Mouse (Mus musculus): ENCODE data around the gene Itpr2. TPM values are rescaled to one million over a fixed set of nuclear protein-coding genes. Genes with fewer than 3 reads are reported as not detected.
A peak's percentile ranks its signal among the peaks of the same experiment; 100 is the strongest.

Itpr2 gene
- total RNA-seq, 2 experiments from 2014 or later: 7.9 to 9.6 TPM

- intact Hi-C loops (cut with DNase I): no loop called here
- DNase-seq: no peak
These were observed 366.7 kb downstream of the Itpr2 start for GRCm38 (mm10) chr6:146135291-146135690.

GRCm38 (mm10) chr6:146133921-146134320, 368.1 kb downstream of the Itpr2 start:
- intact Hi-C loops (cut with DNase I): no loop called here
- DNase-seq: no peak

GRCm38 (mm10) chr6:146129066-146129465, 373.0 kb downstream of the Itpr2 start:
- intact Hi-C loops (cut with DNase I): no loop called here
- DNase-seq: no peak

- intact Hi-C loops (cut with DNase I): no loop called here
- DNase-seq: peak; percentile 22 to 28
These were observed 375.0 kb downstream of the Itpr2 start for GRCm38 (mm10) chr6:146126823-146127681.

GRCm38 (mm10) chr6:146125621-146126020, 376.4 kb downstream of the Itpr2 start:
- DNase-seq: no peak
- intact Hi-C loops (cut with DNase I): no loop called here

GRCm38 (mm10) chr6:146124479-146124878, 377.5 kb downstream of the Itpr2 start:
- DNase-seq: no peak
- intact Hi-C loops (cut with DNase I): no loop called here

GRCm38 (mm10) chr6:146123656-146124055, 378.4 kb downstream of the Itpr2 start:
- intact Hi-C loops (cut with DNase I): no loop called here
- no peak for DNase-seq

GRCm38 (mm10) chr6:146120172-146120571, 381.9 kb downstream of the Itpr2 start:
- DNase-seq: no peak
- intact Hi-C loops (cut with DNase I): no loop called here

DNA sequence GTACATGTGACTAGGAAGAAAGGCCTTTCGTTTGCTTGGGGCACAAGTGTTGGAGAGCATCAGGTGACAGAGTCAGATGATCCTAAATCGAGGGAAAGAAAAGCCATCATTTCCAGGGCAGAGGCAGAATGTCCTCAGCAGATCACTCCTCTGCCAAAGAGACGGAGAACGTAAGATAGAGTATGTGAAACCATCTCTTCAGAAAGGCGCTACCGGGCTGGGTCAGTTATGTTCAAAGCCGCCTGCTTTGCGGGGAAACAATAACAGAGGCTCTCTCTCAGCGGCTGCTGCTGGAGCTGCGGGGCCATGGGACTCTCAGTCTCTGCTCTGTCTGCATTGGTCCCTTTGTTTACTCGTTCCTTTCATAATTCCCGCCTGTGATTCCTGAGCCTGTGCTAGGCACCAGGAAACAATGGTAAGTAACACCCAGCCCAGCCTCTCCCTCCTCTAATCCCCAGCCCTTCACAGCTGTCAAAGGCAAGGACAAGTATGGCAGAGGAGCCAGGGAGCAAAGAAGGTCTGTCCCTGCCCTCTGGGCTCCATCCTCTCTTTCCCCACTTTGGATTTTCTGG, 387.2 kb downstream of the Itpr2 start:
- no peak for DNase-seq
- intact Hi-C loops (cut with DNase I): no loop called here

DNA sequence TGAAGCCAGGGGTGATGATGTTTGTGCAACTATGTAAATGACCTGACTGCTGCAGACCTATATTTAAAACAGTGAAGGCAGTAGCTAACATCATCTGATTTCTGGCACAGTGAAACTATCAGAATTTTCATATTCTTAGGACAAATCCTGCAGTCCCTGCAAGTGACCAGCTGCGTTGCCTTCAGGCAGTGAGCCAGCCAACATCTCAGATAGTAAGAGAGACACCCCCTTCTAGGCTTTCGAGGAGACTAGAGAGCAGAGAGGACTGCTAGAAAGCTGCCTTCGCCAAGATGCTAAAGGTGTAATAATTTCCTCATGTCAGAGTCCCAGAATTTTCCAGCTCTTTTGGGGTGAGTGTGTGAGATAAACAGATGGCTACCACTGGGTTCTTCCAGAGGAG, 388.0 kb downstream of the Itpr2 start:
- intact Hi-C loops (cut with DNase I): no loop called here
- DNase-seq: no peak

- no peak for DNase-seq
- intact Hi-C loops (cut with DNase I): no loop called here
These were observed 388.9 kb downstream of the Itpr2 start for GRCm38 (mm10) chr6:146113085-146113484.

DNA sequence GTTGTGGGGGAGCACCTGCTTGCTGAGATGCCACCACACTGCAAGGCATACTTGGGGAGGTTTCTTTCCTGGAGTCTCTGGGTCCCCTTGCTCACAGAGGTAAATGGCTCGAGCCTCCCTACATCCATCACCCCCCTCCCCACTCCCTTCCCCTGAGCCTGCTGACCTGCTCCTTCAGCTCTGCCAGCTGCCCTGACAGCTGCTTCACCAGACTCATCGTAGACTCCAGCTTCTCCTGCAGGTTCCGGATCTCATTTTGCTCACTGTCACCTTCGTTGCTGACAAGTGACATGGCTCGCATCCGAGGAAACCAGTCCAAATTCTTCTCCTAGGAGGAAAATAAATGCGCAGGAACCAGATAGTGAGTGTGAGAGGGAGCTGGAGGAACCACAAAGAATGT, 389.8 kb downstream of the Itpr2 start:
- no peak for DNase-seq
- intact Hi-C loops (cut with DNase I): no loop called here

- no peak for DNase-seq
- intact Hi-C loops (cut with DNase I): no loop called here
These were observed 390.2 kb downstream of the Itpr2 start for GRCm38 (mm10) chr6:146111781-146112180.

DNA sequence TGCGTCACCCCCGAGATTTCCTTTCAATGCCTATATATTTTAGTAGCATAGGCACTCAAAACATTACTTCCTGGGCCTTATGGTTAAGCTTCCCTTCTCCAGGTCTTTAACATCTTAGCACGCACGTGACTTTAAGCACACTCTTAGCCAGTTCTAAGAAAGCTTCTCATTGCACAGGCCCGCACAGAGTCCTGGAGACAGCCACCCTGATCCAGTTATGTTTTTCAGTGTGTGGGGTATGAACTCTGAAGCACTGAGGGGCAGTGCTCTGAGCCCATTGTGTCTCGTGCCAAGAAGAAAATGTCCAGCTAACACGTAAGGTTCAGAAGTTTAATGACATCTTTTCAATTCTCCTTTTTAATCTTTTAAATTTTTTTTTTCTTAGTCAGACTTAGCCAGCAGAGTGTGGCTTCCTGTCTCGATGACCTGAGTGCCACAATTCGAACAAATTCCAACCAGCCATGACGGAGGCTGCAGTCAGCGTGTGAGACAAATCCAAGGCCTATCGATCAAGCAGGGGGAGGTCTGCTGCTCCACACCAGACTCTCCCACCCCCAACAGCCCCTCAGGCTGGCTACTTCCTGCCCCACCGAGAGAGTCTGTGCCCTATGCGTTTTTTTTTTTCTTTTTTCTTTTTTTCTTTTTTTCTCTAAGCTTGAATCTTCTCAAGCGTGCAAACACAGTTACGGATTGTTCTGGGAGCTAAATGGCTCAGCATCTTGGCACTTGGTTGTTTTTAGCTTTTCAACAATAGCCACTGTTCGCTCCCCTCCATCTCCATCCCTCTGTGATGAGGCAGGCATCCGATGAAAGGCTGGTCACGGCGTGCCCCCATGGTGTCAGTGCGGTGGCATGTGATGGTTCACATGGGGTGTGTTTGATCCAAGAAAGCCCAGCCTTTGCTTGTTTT, 390.9 kb downstream of the Itpr2 start:
- DNase-seq: no peak
- intact Hi-C loops (cut with DNase I): no loop called here

DNA sequence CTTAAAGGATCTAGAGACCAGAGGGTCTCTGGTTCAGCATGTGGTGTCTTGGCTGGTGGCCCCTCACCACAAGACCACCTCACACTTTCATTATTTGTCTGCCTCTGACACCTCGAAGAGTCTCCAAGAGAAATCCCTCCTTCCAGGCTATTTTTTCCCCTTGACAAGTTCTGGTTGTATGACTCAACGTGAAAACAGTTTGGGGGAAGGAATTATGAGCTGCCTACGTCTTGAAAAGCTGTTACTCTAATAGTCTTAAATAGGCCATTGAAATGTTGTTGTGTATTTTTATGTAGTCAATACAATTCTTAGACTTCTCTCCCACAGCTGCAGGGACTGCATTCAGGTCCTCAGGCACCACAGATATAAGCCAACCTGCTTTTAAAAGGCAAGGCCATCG, 391.6 kb downstream of the Itpr2 start:
- no peak for DNase-seq
- intact Hi-C loops (cut with DNase I): no loop called here

- no peak for DNase-seq
- intact Hi-C loops (cut with DNase I): no loop called here
These were observed 393.3 kb downstream of the Itpr2 start for GRCm38 (mm10) chr6:146108695-146109094.

GRCm38 (mm10) chr6:146107117-146107832, 394.7 kb downstream of the Itpr2 start:
- DNase-seq: no peak
- intact Hi-C loops (cut with DNase I): no loop called here

DNA sequence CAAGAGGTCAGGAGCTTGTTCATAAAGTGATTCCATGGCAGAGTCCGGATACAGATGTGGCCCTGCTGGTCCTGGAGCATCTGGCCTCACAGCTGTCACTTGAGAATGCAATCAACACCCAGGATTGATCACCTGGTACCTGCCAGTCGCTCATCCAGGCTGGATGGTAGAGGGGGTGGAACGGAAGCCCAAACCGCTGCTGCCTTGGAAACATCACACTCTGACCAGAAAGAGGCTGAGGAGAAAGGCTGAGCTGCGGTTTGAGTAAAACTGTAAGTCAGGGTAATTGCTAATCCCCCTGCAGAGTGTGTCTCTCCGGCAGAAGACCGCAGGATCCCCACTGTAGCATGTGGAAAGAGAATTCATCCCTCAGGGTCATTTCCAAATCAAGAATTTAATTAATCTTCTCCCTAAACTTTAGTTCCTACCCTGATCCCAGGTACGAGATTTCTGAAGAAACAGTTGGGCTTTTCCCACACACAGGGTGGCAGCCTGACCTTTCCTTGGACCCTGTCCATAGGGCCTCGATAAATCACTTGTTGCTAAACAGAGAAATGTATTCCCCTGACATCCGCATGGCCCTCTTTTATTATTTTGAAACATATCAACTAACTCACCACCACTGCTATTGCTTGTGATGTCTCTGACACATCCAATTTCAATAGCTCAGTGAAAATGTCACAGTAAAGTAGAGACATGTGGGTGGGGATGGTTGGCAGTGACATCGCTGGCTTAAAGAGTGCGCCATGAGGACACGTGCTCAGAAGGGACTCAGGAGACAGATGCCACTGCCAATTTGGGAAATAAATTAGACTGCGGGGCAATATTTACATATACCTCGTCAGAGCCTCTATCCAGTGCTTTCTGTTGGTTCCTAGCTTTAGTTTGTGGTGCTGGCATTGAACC, 418.7 kb downstream of the Itpr2 start:
- intact Hi-C loops (cut with DNase I): no loop called here

DNA sequence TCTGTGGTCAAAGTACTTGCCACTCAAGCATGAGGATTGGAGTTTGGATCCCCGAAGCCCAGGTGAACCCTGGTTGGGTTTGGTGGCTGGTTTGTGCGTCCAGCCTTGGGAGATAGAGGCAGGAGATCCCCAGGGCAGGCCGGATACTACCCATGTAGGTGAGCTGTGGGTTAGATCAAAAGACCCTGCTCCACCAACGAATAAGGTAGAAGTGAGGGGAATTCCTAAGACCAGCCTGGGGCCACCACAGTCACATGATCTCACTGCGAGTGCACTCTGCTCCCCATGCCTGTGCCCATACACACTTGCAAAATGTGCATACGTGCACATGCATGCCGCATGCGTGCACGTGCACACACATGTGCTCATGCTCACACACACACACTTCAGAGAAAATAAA, 419.5 kb downstream of the Itpr2 start:
- intact Hi-C loops (cut with DNase I): no loop called here
- no peak for DNase-seq

More for the DNA sequence above, 418.7 kb downstream of the Itpr2 start:
- DNase-seq: no peak
